Mouse (Mus musculus): ENCODE results near the gene AI661453. TPM values are rescaled to one million over a fixed set of nuclear protein-coding genes. Genes with fewer than 3 reads are reported as not detected.
"Not testable (repeated sequence)": the region's sequence is repeated elsewhere in the genome, so short reads cannot be mapped to it uniquely, and the experiment has no call there.

AI661453 gene
- polyA plus RNA-seq, 1 experiment: 11.6 TPM

DNA sequence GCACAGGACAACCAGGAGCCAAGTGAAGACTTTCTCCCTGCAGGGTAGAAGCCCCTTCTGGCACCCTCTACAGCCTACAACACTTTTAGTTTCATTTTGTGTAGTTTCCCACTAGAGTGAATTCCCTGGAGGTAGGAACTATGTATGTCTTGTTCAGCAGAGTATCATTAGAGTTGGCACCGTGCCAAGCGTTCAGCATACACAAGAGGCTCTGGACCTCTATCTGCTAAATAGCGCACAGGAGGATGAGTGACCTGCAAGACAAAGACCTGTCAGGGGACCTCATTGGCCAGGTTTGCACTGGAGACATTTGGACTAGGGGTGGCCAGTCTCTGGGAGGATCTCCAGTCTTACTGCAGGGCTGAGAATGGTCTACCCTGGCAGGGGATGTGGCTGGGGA lies 49.4 kb downstream of the AI661453 start:
- WGBS: 25% methylated on average over 3 of the region's 3 CpGs
- DNase-seq (ENCODE audit: low read depth, low spot score): no peak

DNA sequence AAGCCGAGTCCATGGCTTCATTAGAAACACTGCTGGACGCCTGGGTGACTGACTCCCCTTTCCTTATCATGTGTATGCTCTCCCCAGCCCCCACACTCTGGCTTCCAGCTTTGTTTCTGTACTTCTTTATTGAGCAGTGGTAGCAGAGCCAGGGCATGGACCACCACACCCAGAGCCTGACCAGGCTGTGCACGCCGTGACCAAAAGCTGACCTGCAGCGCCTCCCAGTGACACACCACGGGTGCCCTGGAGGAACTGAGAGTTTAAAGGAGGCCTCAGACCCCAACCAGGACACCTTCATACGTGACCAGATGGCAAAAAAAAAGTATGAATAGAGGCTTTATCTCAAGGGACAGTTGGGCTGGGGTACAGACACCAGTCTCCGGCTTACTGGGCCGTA lies 54.4 kb downstream of the AI661453 start:
- 87% methylated on average over 9 of the region's 9 CpGs for WGBS
- no peak for DNase-seq (ENCODE audit: low read depth, low spot score)

DNA sequence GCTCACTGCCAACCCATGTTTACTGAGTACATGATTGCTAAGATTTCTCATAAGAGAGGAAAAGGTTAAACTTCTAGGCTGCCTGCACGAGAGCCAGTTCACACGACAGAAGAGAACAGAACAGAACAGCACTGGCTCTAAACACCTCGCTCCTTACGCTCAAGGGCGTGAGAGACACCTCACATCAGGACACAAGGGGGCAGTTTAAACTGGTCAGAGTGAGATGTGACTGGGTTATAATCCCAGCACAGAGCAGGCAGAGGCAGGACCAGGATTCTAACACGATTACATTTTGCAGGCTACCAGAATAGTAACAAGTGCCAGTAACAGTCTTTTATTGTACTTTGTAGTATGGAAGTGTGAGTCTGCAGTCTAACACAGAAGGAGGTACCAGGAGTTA lies 56.3 kb downstream of the AI661453 start:
- 65% methylated on average over 6 of the region's 6 CpGs for WGBS
- DNase-seq (ENCODE audit: low read depth, low spot score): no peak

DNA sequence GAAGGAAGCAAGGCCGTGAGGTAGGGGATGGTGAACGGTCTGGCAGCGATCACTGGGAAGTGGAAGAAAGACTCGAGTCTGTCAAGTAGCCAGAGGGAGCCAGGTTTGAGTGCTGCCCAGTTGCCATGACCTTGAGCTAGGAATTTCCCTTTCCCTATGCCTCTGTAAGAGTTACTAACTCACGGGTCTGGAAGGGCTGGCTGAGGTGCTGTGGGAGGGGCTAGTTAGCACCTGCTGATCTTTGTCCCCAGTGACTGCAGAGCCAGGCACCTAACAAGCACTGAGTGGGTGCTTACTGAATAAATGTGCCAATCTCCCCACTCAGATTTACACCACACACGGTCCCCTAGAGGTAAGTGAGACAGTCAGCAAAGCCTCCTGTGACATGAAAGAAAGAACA lies 57.2 kb downstream of the AI661453 start:
- no peak for DNase-seq (ENCODE audit: low read depth, low spot score)
- 28% methylated on average over 6 of the region's 6 CpGs for WGBS

DNA sequence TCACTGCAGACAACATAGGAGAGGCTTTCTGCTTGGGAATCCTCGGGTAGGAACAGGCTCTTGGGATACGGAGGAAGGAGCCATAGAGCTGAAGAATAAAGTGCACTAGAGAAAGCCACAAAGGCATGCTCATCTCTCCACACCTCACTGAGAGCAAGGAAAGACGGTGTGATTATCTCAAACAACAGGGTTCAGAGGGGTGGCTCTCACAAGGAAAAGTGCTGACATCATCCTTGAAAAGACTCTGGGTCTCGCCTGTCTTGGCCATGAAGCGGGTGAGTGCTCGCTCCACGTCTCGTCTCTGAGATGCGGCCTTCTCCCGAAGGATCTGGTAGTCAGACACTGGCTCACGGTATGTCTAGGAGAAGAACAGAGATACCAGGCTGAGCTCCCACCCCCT lies 57.7 kb downstream of the AI661453 start:
- WGBS: 67% methylated on average over 11 of the region's 11 CpGs
- DNase-seq (ENCODE audit: low read depth, low spot score): no peak

DNA sequence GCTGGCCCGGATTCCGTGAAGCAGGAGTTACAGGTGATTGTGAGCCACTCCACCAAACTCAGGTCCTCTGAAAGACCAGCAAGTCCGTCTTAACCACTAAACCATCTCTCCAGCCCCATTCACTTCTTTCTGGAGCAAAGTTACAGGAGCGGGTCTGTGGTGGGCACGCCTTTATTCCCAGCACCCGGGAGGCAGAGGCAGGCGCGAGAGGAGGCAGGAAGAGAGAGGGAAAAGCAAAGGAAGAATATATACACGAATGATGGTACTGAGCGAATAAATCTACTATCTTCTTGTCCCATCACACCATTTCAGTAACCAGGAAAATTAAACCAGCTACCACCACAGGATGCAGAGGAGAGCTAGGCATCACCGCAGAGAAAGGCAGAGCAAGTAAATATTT lies 65.1 kb downstream of the AI661453 start:
- WGBS: 2% methylated on average over 11 of the region's 11 CpGs
- no peak for DNase-seq (ENCODE audit: low read depth, low spot score)

DNA sequence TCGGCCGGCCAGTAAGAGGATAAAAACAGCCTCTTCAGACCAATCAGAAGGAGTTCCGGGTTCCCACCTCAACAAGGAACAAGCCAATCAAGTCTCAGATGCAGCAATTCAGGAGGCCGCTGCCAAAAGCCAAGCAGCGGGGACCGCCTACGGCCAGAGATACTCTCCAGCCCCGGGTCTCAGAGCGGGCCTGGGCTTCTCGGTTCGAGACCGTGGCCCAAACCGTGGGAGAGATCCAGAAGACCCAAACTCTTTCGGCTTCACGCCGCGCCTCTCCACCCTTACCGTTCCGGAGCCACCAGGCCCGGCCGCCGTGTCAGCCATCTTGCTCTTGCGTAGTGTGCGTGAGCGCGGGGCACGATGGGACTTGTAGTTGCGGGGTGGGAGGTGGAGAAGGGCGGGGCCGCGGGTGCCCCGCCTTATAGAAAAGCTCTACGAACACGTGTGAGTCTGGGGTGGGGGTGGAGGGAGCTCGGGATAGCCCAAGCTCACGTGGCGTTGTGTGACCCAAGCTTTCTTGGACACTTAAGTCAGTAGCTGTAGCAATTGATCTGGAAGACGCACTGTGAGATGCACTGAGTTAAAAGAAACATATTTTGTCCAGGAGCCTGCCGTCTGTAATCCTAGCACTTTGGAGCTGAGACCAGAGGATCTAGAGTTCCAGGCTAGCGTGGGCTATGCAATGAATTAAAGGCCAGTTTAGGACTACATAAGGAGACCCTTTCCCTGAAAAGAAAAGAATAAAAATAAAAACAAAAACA lies 65.7 kb downstream of the AI661453 start, which contains the start of gene Taf8:
TSS of gene Taf8 (minus strand) at position 347 of the 761 bp plus-strand sequence.
- DNase-seq (ENCODE audit: low read depth, low spot score): peak; percentile 87
- under 1% methylated on average over 40 of the region's 40 CpGs for WGBS

DNA sequence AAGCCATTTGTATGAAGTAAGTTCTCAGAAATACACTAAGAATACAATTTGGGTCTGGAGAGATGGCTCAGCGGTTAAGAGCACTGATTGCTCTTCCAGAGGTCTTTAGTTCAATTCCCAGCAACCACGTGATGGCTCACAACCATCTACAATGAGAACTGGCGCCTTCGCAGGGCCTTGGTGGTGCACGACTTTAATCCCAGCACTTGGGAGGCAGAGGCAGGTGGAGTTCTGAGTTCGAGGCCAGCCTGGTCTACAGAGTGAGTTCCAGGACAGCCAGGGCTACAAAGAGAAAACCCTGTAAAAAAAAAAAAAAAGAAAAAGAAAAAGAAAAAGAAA lies 66.3 kb downstream of the AI661453 start:
- 76% methylated on average over 6 of the region's 6 CpGs for WGBS

DNA sequence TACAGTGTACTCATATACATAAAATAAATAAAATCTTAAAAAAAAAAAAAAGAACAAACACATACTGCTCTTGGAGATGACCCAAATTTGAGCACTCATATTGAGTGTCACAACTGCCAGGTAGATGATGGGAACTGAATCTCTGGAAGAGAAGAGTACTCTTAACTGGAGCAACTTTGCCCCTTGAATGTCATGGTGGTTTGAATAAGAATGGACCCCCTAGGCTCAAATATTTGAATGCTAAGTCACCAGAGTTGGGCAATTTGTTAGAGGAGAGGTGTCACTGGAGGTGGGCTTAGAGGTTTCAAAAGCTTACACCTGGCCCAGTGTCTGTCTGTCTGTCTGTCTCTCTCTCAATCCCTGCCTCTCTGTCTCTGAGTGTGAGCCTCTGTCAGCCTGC lies 67.3 kb downstream of the AI661453 start:
- DNase-seq (ENCODE audit: low read depth, low spot score): no peak

More for the DNA sequence above, 66.3 kb downstream of the AI661453 start:
- DNase-seq (ENCODE audit: low read depth, low spot score): not testable (repeated sequence)

DNA sequence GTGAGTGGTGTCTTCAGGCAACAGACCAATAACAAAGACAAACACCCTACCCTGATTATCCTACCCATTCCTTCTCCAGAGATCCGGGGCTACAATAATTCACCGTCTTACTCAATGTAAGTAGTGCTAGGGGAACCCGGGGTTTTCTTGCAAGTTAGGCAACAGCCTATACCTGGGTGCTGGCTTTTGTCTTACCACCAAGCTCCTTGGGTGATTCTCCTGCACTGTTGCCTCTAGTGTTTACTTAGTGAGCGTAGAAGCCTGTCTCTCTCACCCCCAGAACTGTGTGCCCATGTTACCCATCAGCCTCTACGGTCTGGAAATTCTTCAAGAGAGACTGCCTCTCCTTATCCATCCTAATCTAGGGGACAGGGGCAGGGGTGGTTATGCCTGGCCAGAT lies 67.8 kb downstream of the AI661453 start:
- WGBS: 41% methylated on average over 5 of the region's 5 CpGs
- no peak for DNase-seq (ENCODE audit: low read depth, low spot score)

DNA sequence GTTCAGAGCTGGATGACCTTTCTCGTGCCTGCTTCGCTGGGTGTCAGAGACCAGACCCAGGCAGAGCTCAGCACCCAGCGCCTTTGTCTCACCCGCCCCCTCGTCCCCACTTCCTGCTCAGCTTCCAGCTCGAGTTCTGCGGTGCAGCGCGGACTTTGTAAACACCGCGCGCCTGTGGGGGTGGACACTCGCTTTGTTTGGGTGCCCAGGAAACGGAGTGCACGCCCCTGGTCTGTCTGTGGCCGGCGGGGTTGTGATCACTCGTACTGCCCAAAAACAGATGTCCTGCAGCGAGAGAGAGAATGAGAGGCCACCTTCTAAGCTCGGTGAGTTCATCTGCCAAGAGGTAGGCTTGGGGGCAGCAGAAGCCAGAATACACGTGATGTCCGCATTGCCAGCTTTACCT lies 68.5 kb downstream of the AI661453 start, which contains the start of gene Ccnd3:
TSS of gene Ccnd3 (plus strand) at position 111 of the 406 bp plus-strand sequence.
- WGBS: under 1% methylated on average over 22 of the region's 22 CpGs
- no peak for DNase-seq (ENCODE audit: low read depth, low spot score)

DNA sequence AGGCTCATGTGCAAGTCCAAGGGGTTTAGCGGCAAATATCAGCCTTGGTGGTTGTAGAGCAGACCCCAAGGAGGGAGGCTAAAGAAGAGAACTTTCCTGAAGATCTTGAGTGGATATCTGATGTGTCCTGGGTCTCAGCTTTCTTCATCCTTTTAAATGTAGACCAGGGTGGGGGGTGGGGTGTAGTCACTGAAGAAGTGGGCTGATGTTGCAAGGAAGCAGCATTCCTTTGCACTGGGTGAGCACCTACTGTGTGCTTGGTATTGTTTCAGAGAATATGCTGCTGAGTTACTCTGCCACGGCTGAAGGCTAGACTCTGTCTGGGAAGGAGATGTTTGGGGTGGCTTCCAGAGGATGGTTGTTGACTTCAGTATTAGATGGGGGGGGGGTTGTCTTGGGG lies 69.2 kb downstream of the AI661453 start:
- 33% methylated on average over 2 of the region's 2 CpGs for WGBS
- DNase-seq (ENCODE audit: low read depth, low spot score): no peak

DNA sequence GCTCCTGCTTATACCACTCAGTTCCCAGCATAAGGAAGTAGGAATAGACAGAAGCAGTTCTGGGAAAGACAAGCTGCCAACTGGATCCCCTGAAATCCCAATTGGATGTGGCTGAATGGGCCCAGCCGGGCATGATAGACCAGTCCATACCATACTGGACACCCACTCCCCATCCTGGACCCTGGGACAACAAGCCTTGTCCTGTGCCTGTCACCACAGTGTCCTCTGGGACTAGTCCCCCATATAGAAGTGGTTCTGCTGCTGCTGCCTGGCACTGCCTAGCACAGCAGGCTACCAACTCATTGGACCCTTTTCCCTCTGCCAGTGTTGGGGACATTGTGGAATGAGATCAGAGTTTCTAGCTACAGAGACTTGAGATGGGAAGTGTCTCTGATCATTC lies 69.6 kb downstream of the AI661453 start:
- WGBS: 69% methylated on average over 1 of the region's 1 CpGs
- DNase-seq (ENCODE audit: low read depth, low spot score): no peak

DNA sequence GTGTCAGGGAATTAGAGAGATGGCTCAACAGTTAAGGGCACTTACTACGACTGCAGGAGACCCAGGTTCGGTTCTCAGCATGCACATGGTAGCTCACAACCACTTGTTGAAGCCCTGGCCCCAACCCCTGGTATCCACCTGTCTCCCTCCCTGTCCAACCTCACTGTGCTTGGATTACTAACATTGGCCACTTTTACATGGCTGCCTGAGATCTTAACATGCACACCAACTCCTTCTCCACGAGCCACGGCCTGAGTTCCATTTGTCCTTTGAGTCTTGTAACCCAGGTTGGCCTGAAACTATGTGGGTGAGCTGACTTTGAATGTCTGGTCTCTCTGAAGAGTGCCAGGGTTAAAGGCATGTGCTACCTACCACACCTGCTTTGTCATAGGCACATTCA lies 70.3 kb downstream of the AI661453 start:
- no peak for DNase-seq (ENCODE audit: low read depth, low spot score)
- WGBS: 84% methylated on average over 4 of the region's 4 CpGs

DNA sequence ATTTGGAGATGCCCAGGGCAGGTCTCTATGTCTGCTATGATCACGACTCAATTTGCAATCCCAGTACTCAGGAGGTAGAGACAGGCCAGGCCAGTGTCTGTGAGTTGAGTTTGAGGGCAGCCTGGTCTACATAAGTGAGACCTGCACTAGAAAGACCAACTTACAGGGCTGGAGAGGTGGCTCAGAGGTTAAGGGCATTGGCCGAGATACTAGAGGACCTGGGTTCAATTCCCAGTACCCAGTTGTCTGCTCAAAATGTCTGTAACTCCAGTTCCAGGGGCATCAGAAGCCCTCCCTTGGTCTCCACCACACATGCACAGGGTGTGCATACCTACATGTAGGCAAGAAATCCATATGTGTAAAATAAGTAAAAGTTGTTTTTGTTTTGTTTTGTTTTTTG lies 71.1 kb downstream of the AI661453 start:
- no peak for DNase-seq (ENCODE audit: low read depth, low spot score)
- WGBS: 48% methylated on average over 2 of the region's 2 CpGs

DNA sequence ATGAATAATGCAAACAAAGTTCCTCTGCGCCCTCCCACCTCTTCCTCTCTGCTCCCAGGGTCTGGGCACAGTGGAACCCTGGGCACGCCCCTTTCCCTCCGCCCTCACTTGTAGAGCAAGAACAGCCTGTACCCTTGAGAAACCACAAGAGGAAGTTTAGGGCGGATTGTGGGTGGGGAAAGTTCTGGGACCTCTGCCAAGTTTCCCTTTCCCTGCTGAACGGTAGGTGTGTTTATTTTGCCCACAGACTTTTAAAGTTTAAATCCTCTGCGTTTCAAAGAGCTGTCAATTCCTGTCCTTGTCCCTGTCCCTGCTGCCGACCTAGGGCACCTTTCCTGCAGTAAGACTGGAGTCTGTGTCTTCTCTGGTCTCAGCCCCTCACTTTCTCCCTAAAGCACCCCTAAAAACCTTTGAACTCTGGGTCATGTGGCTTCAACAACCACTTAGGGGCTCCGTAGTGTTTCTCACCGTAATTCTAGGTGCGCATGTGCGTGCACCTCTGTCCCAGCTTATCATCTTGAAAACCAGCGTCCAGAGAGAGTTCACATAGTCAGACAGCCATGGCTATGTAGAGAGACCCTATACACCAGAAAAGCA lies 71.7 kb downstream of the AI661453 start:
- DNase-seq (ENCODE audit: low read depth, low spot score): peak; percentile 96
- 3% methylated on average over 12 of the region's 12 CpGs for WGBS

DNA sequence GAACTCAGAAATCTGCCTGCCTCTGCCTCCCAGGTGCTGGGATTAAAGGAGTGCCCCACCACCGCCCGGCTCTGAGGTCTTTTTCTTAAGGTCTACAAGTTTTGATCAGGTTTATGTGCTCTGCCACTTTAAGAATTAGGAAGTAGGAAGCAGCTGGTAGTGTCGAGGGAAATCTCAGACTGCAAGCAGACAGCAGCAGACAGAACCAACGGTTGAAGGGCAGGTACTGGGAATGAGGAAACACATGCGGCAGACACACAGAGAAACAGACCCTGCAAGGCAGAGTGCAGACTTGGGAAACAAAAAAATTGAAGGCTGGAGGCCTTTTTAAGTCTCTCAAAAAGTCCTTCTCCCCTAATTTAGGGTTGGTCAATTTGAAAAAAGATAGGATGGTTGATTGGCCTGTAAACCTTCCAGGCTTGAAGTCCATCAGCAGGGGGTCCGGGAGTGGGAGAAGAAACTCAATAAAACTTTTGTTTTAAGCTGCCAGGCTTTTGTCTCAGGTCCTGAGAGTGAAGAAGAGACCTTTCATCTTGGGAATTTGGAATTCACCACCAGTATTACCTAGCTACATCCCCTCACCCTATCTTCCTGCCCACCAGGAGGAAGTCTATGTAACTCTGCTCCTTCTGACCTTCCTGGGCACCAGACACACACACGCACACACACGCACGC lies 72.8 kb downstream of the AI661453 start:
- no peak for DNase-seq (ENCODE audit: low read depth, low spot score)
- WGBS: 43% methylated on average over 9 of the region's 9 CpGs

DNA sequence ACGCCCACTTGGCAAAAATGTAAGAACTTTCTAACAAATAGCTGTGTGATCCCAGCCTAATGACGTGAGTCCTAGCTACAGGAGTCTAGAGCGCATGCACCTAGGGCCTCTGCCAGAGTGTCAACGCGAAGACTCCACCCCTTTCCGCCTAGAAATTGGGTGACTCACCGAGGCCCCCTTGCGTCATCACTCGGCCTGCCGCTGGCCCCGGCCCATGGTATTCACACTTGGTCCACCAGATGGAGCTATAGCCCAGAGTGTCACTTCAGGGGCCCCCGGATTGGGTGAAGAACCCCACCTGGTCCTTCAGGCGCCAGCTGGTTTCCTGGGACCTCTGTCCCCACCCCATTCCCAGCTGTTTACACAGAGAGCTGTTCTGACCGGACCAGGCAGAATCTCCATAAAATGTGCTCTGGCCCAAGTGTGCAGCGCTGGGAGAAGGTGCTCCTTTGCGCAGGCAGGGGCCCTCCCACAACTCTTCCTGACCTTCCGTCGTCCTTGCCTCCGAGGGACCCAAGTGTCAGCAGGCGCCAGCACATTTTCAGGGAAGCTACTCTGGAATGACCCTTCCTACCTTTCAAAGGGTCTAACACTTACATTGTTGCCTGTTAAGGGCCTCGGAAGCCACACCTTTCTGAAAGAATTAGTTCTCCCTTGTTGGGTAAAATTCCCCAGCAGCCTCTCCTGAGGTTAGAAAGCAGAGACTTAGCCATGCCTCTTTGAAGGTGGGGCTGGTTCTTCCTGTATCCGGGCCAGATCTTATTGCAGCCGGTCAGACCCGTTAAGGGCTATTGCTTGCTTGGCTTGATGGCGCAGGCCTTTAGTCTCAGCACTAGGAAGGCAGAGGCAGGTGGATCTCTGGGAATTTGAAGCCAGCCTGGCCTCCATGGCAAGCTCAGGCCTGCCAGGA lies 75.0 kb downstream of the AI661453 start:
- peak; percentile 94 for DNase-seq (ENCODE audit: low read depth, low spot score)
- WGBS: 4% methylated on average over 25 of the region's 25 CpGs

DNA sequence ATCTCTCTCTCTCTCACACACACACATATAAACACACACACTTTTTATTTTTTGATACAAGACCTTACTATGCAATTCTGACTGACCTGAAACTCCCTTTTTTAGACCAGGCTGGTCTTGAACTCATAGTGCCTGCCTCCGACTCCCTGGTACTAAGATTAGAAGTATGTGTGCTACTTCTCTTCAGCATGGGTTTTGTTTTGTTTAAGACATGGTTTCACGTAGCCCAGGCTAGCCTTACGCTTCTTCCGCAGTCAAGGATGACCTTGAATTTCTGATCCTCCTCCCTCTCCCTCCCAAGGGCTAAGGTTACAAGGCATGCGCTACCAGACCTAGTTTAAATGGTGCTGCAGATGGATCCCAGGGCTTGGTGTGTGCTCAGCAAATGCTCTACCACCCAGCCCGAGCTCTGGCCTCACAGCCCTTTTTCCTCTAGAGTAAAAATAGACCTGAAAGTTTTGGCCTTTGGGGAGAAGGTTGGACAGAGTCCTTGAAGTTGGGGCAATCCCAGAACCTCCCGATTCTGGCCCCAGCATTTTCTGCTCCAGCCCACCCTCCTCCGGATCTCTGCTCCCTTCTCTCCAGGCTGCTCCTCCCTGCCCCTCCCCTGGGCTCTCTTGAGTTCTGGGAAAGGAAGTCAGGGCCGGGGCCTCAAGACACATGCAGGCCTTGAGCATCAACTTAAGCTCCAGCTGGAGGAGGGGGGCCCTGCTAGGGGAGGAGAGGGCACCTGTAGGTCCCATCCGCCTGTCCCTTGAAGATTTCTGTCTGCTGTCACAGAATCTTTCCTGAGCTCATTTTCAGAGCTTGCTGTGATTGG lies 76.8 kb downstream of the AI661453 start:
- WGBS: 70% methylated on average over 10 of the region's 10 CpGs
- no peak for DNase-seq (ENCODE audit: low read depth, low spot score)
